Mouse (Mus musculus) fibroblast of lung, adult 2 months (primary cell): Measurements from ENCODE around the gene Als2.

Experiments
- DNase-seq: peaks from one replicate; pipeline ENCODE4 v3.0.0-alpha.2; 2011; ENCODE audit warnings: low read depth

Als2 gene

DNA sequence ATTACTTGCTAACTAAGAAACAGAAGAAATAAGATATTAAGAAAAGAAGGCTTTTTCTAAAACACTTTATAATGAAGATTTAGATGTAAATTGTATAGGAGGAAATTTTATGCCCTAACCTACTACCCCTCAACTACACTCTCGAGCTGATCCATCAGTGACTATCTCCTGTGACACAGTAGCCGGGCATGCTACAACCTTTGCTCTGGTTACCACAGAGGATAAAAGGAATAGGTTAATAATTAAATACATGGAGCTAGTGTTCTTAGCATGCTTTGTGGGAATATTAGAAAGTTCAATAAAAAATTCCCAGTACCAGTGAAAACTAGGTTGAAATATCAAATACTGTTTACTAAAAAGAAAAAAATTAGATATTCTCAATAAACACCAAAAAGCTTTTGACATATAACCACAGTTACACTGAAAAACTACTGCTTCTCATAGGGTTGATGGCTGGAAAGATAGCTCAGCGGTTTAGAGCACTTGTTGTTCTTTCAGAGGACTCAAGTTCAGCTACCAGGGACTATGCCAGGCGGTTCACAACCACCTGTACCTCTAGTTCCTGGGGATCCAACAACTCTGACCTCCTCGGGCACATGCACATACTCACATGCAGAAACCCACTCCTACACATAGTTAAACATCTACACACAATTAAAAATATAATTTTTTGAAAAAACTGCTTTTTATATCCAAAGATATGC lies 24.8 kb downstream of the Als2 start:
- DNase-seq = no peak

DNA sequence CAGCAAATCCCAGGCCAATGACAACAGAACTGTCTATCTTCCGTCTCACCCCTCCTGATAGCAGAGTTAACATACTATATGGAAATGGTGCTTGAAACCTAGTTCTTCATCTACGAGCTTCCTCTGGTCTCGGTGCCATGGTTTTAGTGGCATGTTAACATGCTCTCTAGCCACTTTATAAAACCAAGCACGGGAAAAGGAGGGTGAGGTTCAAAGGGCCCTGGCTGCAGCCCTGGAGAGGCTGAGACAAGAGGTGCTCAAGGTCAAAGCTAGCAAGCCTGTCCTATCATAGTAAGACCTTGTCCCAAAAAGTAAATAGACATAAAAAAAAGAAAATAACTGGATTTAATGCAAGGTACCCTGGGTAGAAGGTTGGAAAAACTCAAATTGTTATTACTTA lies 25.4 kb downstream of the Als2 start:
- no peak for DNase-seq

- no peak for DNase-seq
Observed at GRCm38 (mm10) chr1:59208331-59208730, 28.7 kb downstream of the Als2 start.

DNA sequence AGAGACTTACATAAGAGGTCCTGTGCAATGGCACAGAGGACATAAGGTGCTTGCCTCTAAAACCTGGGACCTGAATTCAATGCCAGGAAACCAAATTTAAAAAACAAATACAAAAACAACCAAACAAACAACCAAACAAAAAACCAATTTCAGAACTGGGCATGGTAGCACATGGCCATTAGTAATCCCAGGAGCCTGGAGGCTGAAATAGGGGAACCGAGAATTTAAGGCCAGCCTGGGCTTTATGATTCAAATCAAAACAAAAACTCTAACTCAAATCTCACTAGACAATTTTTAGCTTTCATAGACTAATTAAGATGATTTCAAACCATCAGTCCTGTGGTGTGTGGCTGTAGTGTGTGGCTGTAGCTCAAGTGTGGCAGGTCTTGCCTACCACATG lies 32.5 kb downstream of the Als2 start:
- DNase-seq = no peak

DNA sequence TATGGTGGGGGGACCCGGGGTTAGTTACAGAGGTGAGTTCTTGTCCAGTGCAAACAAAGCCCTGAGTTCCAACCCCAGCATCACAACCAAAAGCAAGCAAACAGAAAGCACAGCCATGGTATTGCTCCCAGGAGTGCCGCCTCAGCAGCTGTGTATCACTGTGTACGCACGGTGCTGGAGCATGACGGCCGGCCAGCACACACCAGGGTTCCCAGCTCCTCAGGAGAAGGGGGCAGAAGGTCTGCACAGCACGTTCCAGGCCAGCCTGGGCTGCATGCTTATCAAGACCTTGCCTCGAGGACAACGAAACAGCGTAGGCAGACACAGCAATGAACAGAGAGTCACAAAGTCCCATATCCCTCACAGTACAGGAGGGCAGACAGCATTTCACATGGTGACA lies 34.7 kb downstream of the Als2 start:
- DNase-seq = no peak

DNA sequence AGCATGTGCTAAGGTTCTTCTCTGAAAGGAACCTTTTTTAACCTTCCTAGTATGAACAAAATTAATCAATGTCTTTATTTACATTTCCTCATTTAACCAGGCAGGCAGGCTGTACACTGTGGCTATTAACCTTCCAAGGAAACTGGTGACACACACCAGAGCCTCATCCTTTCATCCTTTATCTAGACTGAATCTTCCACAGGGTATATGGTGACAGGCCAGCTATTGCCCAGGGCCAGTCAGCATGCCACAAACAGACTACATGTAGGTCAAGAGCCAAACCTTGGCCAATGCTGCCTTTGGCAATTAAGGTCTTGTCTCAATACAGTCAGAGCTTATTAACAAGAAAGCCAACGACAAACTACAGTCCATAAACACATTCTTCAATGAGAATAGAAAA lies 35.5 kb downstream of the Als2 start:
- no peak for DNase-seq

DNA sequence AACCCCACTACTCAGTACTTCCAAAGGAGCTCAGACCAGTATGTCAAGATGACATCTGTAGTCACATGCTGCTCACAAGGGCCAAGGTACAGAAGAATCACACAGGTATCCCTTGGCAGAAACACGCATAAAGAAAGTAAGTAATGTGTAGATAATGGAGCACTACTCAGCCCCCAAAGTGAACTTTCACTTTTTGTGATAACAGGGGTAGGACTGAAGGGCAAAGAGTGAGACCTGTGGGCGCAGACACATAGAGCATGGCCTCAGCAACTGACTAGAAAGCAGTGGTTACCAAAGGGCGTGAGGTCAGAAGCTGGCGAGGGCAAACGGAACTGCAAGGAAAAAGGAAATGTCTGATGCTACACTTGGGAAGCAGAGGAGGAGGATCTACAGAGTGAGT lies 36.1 kb downstream of the Als2 start:
- DNase-seq = no peak

DNA sequence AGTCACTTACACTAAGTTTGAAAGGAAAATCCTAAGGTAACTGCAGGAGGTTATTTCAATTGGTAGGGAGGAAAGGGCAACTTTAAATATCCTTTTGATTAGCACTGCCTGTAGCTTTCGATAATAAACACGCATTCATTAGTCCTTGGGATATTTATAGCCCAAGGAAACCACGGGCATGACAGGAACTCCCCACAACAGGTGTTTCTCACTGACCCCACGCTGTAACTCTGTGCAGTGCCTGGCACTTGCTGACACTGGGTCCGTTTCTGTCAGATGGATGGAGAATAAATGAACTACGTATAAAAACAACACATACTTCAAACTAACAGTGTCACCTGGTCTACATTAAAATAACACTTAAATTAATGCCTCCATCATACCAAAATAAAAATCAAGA lies 42.1 kb downstream of the Als2 start:
- no peak for DNase-seq

GRCm38 (mm10) chr1:59187786-59188185 lies 49.2 kb downstream of the Als2 start:
- no peak for DNase-seq

DNA sequence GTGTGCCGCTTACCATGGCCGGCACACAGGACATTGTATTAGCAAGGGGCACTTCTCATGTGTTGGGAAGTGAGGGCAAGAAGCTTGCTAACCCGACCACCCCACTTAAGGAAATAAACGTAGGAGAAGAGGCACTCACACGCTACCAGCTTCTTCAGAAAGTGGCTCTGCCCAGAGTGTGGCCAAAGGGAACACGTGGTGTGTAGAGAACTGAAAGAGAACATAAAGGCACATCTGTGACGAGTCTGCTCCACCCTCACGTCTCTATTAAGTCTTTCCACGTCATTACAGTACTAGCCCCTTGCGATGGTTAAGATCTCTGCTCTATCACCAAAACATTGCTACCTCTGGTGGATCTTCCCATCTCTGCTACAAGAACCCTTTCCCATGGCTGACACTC lies 50.7 kb downstream of the Als2 start:
- DNase-seq = no peak

GRCm38 (mm10) chr1:59185410-59185809 lies 51.6 kb downstream of the Als2 start:
- no peak for DNase-seq

DNA sequence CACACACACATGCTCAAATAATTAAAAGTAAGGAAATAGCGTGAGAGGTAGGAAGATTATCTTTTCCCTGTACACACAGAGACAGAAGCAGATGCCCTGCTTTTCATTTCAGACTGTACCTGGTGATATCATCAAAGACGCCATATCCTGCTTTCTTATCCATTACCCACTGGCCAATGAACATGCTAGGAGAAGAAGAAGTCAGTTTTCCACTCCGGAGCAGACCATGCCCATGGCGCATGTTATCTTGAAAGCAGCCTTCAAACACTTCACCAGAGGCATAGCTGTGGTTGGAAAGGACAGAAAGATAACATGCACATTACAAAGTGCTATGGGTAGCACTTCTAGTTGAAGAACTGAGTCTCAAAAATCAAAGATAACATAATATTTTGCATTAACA lies 54.0 kb downstream of the Als2 start:
- DNase-seq = no peak

DNA sequence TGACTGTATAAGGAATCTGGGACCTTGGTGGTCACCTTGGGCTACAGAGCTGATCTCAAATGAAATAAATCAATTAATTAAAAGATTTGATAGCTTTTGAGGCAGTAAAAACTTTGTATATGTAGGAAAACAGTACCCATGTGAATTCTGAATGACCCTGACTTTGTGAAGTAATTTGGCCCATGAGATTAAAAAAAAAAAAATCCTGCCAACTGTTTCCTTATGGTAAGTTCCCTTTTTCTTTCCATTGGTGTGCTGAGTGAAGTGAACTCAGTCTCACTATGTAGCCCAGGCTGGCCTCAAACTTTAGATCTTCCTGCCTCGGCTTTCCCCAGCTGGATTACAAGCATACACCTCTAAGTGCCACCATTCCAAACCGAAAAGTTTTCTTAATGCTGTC lies 54.7 kb downstream of the Als2 start:
- no peak for DNase-seq

- no peak for DNase-seq
Observed at GRCm38 (mm10) chr1:59180003-59180402, 57.0 kb downstream of the Als2 start.

DNA sequence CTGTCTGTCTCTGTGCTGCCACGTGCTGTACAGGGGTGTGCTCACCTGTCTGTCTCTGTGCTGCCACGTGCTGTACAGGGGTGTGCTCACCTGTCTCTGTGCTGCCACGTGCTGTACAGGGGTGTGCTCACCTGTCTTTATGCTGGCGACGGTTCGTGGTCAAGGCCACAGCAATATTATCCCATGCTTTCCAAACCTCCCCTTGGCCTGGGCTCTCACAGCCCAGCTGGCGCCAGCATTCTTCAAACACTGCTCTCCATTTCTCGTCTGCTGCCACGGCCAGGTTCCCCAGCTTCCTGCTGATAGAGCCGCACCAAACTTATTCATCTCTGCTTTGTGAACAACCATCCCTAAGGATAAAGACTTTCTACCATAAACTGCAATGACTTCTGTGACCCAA lies 58.6 kb downstream of the Als2 start:
- DNase-seq = no peak

GRCm38 (mm10) chr1:59174514-59175373 lies 62.3 kb downstream of the Als2 start:
- no peak for DNase-seq

- DNase-seq = no peak
Observed at GRCm38 (mm10) chr1:59173023-59173422, 64.0 kb downstream of the Als2 start.

GRCm38 (mm10) chr1:59171875-59172274 lies 65.2 kb downstream of the Als2 start:
- DNase-seq = no peak

GRCm38 (mm10) chr1:59170290-59170689 lies 66.7 kb downstream of the Als2 start:
- no peak for DNase-seq

- no peak for DNase-seq
Observed at GRCm38 (mm10) chr1:59169586-59169985, 67.4 kb downstream of the Als2 start.

- DNase-seq = no peak
Observed at GRCm38 (mm10) chr1:59168556-59168955, 68.5 kb downstream of the Als2 start.

- DNase-seq = no peak
Observed at GRCm38 (mm10) chr1:59167654-59168425, 69.2 kb downstream of the Als2 start.
